Mouse (Mus musculus): ENCODE measurements around the gene Lpo.

- peak; percentile 53 for TF ChIP-seq CTCF (conservative IDR thresholded peaks at IDR 0.05; ENCODE audit: low read length)
- TF ChIP-seq NANOG (IDR thresholded peaks at IDR 0.05; ENCODE audit: borderline replicate concordance, low read length): no peak
- no peak for TF ChIP-seq POU5F1 (IDR thresholded peaks at IDR 0.05; ENCODE audit: borderline replicate concordance, low read length)
Observed at GRCm38 (mm10) chr11:87805448-87805847, 22.6 kb downstream of the Lpo start.
